Mouse (Mus musculus): ENCODE measurements around the gene Mex3b. TPM values are rescaled to one million over a fixed set of nuclear protein-coding genes. Genes with fewer than 3 reads are reported as not detected.

Gene Mex3b
- polyA plus RNA-seq, 1 experiment from 2014 or later, result 47.4 TPM

DNA sequence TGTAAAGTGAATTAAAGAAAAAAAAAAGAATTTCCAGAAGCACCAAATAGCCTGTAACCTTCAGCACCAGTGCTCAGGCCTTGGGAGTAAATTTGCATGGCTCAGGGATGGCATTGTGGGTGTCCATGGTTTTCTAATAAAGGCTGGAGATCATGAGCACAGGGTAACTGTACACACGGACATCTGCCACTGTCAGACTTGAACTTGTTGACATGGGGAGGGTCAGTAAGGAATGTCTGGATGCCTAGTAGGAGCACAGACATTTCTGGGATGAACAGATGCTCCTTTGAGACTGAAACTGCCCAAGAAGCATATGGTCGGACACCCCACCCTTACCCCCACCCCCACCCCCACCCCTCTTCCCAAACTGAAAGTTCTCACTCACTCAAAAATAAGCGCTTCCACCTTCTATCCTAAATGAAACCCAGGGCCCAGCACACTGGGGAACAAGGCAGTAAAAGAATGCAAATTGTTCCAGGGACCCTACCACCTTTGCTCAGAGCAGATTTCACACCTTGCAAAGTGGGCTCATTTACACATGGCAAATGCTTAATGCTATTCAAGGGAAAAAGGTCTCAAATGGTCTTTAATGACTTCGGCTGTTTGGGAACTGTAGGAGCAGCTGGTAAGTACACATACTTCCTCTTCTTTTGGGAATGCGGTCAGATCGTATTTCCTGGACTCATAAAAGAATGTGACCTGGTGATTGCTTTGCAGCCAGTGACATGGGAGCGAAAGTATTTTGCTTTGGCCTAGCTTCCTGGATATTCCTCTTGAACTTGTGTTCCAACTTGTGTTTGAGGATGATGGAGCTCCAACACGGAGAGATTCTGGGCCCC is 32.5 kb downstream of the Mex3b start:
- H3K36me3 ChIP-seq (ENCODE audit: control insufficient read depth, insufficient read depth, low read length), result no peaks in the 10 kb centered on the region
- no peak overlapping the region for H3K27ac ChIP-seq (replicated peaks; ENCODE audit: low read depth, low read length)
- H3K4me3 ChIP-seq (ENCODE audit: low read depth, low read length), result no peak overlapping the region
- DNase-seq (ENCODE audit: low spot score) (peak; percentile 48), ATAC-seq (ENCODE audit: insufficient number of reproducible peaks, low FRiP score, low TSS enrichment, low read depth) (peak; percentile 73)
- H3K9ac ChIP-seq (ENCODE audit: low read length), result no peak overlapping the region
- WGBS, result 24% methylated on average over 8 of the region's 8 CpGs
- H3K4me1 ChIP-seq (ENCODE audit: control insufficient read depth, insufficient read depth, low read length), result peaks cover 7% of the 10 kb centered on the region; the same call in 1 of the 2 replicates
- H3K9me3 ChIP-seq (ENCODE audit: control insufficient read depth, low read length), result no peaks in the 10 kb centered on the region
- no peaks in the 10 kb centered on the region for H3K27me3 ChIP-seq (ENCODE audit: control insufficient read depth, insufficient read depth, low read length)
- H3K4me2 ChIP-seq (ENCODE audit: low read depth, severe bottlenecking), result no peak overlapping the region

GRCm38 (mm10) chr7:82903006-82903405 is 35.9 kb downstream of the Mex3b start:
- Histone ChIP-seq H3K4me3 (ENCODE audit: low read depth, low read length) (no peak overlapping the region), H3K36me3 (ENCODE audit: control insufficient read depth, insufficient read depth, low read length) (no peaks in the 10 kb centered on the region), H3K4me1 (ENCODE audit: control insufficient read depth, insufficient read depth, low read length) (peaks cover 7% of the 10 kb centered on the region; the same call in 1 of the 2 replicates), H3K4me2 (ENCODE audit: low read depth, severe bottlenecking) (no peak overlapping the region), H3K27me3 (ENCODE audit: control insufficient read depth, insufficient read depth, low read length) (no peaks in the 10 kb centered on the region), H3K9me3 (ENCODE audit: control insufficient read depth, low read length) (no peaks in the 10 kb centered on the region; the same call in 1 of the 2 replicates), H3K9ac (ENCODE audit: low read length) (no peak overlapping the region), H3K27ac (replicated peaks; ENCODE audit: low read depth, low read length) (no peak overlapping the region)
- WGBS, result 82% methylated on average over 3 of the region's 3 CpGs
- no peak for ATAC-seq (ENCODE audit: insufficient number of reproducible peaks, low FRiP score, low TSS enrichment, low read depth)
- no peak for DNase-seq (ENCODE audit: low spot score)

GRCm38 (mm10) chr7:82905527-82905926 is 38.4 kb downstream of the Mex3b start:
- H3K9ac ChIP-seq (ENCODE audit: low read length), result no peak overlapping the region
- no peak overlapping the region for H3K4me2 ChIP-seq (ENCODE audit: low read depth, severe bottlenecking)
- no peaks in the 10 kb centered on the region; the same call in 1 of the 2 replicates for H3K4me1 ChIP-seq (ENCODE audit: control insufficient read depth, insufficient read depth, low read length)
- ATAC-seq (ENCODE audit: insufficient number of reproducible peaks, low FRiP score, low TSS enrichment, low read depth) (no peak), DNase-seq (ENCODE audit: low spot score) (no peak)
- no peak overlapping the region for H3K27ac ChIP-seq (replicated peaks; ENCODE audit: low read depth, low read length)
- WGBS, result 97% methylated on average over 3 of the region's 3 CpGs
- no peaks in the 10 kb centered on the region; the same call in 1 of the 2 replicates for H3K9me3 ChIP-seq (ENCODE audit: control insufficient read depth, low read length)
- no peaks in the 10 kb centered on the region for H3K27me3 ChIP-seq (ENCODE audit: control insufficient read depth, insufficient read depth, low read length)
- H3K4me3 ChIP-seq (ENCODE audit: low read depth, low read length), result no peak overlapping the region
- no peaks in the 10 kb centered on the region for H3K36me3 ChIP-seq (ENCODE audit: control insufficient read depth, insufficient read depth, low read length)

- Histone ChIP-seq H3K4me1 (ENCODE audit: control insufficient read depth, insufficient read depth, low read length) (no peaks in the 10 kb centered on the region; the same call in 1 of the 2 replicates), H3K4me2 (ENCODE audit: low read depth, severe bottlenecking) (no peak overlapping the region), H3K36me3 (ENCODE audit: control insufficient read depth, insufficient read depth, low read length) (no peaks in the 10 kb centered on the region), H3K9ac (ENCODE audit: low read length) (no peak overlapping the region), H3K27me3 (ENCODE audit: control insufficient read depth, insufficient read depth, low read length) (no peaks in the 10 kb centered on the region), H3K4me3 (ENCODE audit: low read depth, low read length) (no peak overlapping the region), H3K27ac (replicated peaks; ENCODE audit: low read depth, low read length) (no peak overlapping the region), H3K9me3 (ENCODE audit: control insufficient read depth, low read length) (no peaks in the 10 kb centered on the region; the same call in 1 of the 2 replicates)
- 74% methylated on average over 1 of the region's 1 CpGs for WGBS
- DNase-seq (ENCODE audit: low spot score) (no peak), ATAC-seq (ENCODE audit: insufficient number of reproducible peaks, low FRiP score, low TSS enrichment, low read depth) (no peak)
These were observed 39.9 kb downstream of the Mex3b start for GRCm38 (mm10) chr7:82907081-82907480.

GRCm38 (mm10) chr7:82910536-82911384 is 43.6 kb downstream of the Mex3b start:
- ATAC-seq (ENCODE audit: insufficient number of reproducible peaks, low FRiP score, low TSS enrichment, low read depth) (no peak), DNase-seq (ENCODE audit: low spot score) (no peak)
- Histone ChIP-seq H3K36me3 (ENCODE audit: control insufficient read depth, insufficient read depth, low read length) (no peaks in the 10 kb centered on the region), H3K27ac (replicated peaks; ENCODE audit: low read depth, low read length) (no peak overlapping the region), H3K4me2 (ENCODE audit: low read depth, severe bottlenecking) (no peak overlapping the region), H3K4me1 (ENCODE audit: control insufficient read depth, insufficient read depth, low read length) (no peaks in the 10 kb centered on the region), H3K27me3 (ENCODE audit: control insufficient read depth, insufficient read depth, low read length) (no peaks in the 10 kb centered on the region), H3K9me3 (ENCODE audit: control insufficient read depth, low read length) (no peaks in the 10 kb centered on the region; the same call in 1 of the 2 replicates), H3K9ac (ENCODE audit: low read length) (no peak overlapping the region), H3K4me3 (ENCODE audit: low read depth, low read length) (no peak overlapping the region)
- WGBS, result 62% methylated on average over 10 of the region's 10 CpGs

- Histone ChIP-seq H3K36me3 (ENCODE audit: control insufficient read depth, insufficient read depth, low read length) (no peaks in the 10 kb centered on the region), H3K27me3 (ENCODE audit: control insufficient read depth, insufficient read depth, low read length) (no peaks in the 10 kb centered on the region), H3K9ac (ENCODE audit: low read length) (no peak overlapping the region), H3K4me1 (ENCODE audit: control insufficient read depth, insufficient read depth, low read length) (no peaks in the 10 kb centered on the region), H3K9me3 (ENCODE audit: control insufficient read depth, low read length) (no peaks in the 10 kb centered on the region), H3K4me2 (ENCODE audit: low read depth, severe bottlenecking) (no peak overlapping the region), H3K4me3 (ENCODE audit: low read depth, low read length) (no peak overlapping the region), H3K27ac (replicated peaks; ENCODE audit: low read depth, low read length) (no peak overlapping the region)
- 86% methylated on average over 10 of the region's 10 CpGs for WGBS
- ATAC-seq (ENCODE audit: insufficient number of reproducible peaks, low FRiP score, low TSS enrichment, low read depth), result no peak
- no peak for DNase-seq (ENCODE audit: low spot score)
These were observed 44.4 kb downstream of the Mex3b start for GRCm38 (mm10) chr7:82911501-82911900.

DNA sequence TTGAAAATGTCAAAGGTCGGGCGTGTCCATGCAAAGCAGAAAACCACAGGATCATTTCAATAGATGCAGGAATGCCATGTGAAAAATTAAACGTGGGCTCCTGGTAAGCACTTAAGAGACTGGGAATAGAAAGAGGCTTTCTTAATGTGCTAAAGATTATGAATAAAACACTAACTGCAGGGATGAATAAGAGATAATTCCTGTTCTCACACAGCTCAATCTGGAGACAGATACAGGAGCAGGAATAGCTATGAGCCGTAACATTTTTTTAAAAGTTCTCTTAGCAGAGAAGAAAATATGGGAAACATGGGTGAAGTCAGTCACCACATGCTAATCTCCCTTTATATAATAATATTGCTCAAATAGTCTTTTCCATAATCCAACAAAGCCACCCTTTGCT is 47.2 kb downstream of the Mex3b start:
- ATAC-seq (ENCODE audit: insufficient number of reproducible peaks, low FRiP score, low TSS enrichment, low read depth) (no peak), DNase-seq (ENCODE audit: low spot score) (no peak)
- no peaks in the 10 kb centered on the region for H3K9me3 ChIP-seq (ENCODE audit: control insufficient read depth, low read length)
- WGBS, result 85% methylated on average over 4 of the region's 4 CpGs
- H3K27ac ChIP-seq (replicated peaks; ENCODE audit: low read depth, low read length), result no peak overlapping the region
- H3K36me3 ChIP-seq (ENCODE audit: control insufficient read depth, insufficient read depth, low read length), result no peaks in the 10 kb centered on the region
- H3K9ac ChIP-seq (ENCODE audit: low read length), result no peak overlapping the region
- H3K4me1 ChIP-seq (ENCODE audit: control insufficient read depth, insufficient read depth, low read length), result no peaks in the 10 kb centered on the region
- no peak overlapping the region for H3K4me2 ChIP-seq (ENCODE audit: low read depth, severe bottlenecking)
- no peaks in the 10 kb centered on the region for H3K27me3 ChIP-seq (ENCODE audit: control insufficient read depth, insufficient read depth, low read length)
- H3K4me3 ChIP-seq (ENCODE audit: low read depth, low read length), result no peak overlapping the region
